Mouse (Mus musculus): ENCODE measurements at regions not wholly inside any gene's neighbourhood (a gene's known extent, or its start where the extent isn't known, plus 50 kb on each side); places are given as distances from the start of the nearest gene placed in this dataset.

DNA sequence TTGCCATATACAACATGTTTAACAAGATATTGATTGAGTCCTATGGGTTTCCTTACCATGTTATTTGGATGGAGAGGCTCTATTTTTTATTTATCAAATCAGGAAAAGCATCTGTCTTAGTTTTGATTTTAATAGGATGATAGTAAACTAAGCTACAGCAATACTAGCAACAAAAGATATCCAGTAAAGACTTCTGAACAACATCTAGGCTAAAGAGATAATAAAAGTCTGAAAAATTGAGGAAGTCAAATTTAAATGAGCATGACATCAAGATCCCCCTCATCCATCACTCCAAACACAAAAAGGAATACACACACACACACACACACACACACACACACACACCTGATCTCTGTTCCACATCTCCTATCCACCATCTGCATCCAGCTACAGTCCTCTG, 901.6 kb upstream of the Lrrc6 start:
- DNase-seq (ENCODE audit: low read depth in 1 of 2, low spot score in 2 of 2), result no peak

DNA sequence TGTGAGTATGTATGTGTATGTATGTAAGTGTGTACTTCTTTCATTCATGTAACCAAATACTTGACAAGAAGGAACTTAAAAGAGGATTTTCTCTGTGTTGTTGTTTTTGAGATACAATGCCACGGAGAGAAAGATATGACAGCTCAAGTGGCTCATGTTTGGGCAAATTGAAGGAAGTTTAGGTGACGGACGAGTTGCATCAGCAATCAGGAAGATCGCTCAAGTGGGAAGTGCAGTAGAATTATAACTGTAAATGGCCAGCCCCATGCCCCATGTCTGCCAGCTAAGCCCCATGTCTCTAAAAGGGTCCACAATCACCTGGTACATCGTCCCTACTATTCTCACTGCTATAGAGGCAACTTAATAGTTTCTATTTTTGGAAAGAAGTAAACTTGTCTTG, 896.6 kb upstream of the Lrrc6 start:
- no peak for DNase-seq (ENCODE audit: low read depth in 1 of 2, low spot score in 2 of 2)

DNA sequence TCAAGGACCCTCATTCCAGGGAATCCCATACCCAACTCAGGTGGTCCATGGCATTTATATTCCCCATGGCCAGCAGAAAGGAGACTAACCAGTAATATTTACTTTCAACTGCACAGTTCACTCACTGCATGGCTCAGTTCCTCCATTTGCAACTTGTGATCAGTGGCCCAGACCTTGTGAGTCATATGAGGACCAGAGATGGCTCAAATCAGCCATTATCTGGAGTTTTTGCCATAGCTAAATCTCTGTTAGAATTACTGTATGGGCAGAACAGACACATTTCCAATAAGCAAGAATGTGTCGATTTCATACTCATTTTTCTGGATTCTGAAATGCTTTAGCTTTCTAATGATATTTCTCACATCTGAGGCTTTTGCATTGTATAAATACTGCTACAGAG, 894.4 kb upstream of the Lrrc6 start:
- no peak for DNase-seq (ENCODE audit: low read depth in 1 of 2, low spot score in 2 of 2)

DNA sequence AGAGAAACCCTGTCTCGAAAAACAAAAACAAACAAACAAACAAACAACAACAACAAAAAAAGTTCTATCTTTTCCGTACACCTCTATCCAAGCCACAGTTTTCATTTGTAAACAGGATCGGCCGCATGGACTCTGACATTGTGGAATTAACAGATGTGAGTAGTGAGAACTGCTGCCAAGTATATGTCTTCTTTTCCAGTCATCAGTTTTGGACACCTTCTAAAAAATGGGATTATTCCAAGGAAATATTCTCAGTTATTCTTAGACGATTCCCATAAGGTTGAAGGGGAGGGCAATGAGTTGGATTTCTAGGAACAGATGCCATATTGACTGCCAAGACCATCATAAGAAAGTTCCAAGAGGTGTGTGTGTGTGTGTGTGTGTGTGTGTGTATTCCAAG, 891.2 kb upstream of the Lrrc6 start:
- DNase-seq (ENCODE audit: low read depth in 1 of 2, low spot score in 2 of 2), result no peak

DNA sequence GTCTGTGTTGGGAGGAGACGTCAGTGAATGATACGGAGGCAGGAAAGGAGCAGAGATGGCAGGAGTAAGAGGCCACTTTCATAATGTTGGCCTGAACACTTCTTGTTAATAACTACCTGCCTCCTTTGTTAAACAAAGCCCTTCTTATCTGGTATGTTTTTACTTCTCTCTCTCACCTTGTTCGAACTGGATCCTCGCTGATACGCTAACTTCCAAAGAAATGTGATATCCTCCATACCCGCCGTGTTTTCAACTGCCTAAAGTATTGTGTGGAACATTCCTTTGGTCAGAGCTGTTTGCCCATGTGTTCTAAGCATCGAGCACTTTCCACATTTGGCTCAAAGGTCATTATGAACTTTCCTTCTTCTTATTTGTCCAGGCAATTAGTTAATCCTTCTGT, 887.8 kb upstream of the Lrrc6 start:
- no peak for DNase-seq (ENCODE audit: low read depth in 1 of 2, low spot score in 2 of 2)

DNA sequence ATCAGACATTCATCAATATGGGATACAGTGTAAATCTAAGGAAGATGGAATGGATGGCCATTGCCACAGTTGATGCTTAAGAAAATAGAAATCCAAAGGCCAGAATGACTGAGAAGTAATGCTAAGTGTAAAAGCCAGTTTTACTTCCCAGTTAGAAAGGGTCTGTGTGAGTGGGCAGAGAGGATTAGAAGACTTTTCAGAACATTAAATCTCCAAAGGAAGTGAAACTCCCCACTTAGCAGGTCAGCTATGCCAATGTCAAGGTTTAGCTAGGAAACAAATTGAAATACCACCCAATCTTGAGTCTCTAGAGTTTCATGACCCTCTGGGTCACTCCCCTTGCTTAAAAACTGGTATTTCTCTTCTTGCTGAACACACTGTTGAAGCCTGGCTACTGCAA, 886.2 kb upstream of the Lrrc6 start:
- no peak for DNase-seq (ENCODE audit: low read depth in 1 of 2, low spot score in 2 of 2)

DNA sequence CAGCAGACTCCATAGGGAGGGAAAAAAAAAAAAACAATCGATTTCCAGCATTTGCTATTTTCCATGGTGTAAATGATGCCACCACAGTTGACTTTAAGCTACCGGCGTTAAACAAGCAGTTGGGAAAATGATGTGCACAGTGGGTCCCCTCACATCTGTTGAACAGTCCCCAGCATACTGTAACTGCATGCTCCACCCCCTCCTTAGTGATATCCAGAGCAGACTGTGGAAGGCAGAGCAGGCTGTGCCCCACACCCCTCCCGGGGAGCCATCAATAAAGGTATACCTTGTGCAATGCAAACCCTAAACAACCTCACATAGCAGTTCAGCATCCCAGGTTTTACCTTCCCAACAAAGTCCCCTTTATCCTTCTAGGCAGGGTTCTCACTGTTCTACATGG, 872.9 kb upstream of the Lrrc6 start:
- DNase-seq (ENCODE audit: low read depth in 1 of 2, low spot score in 2 of 2), result no peak

DNA sequence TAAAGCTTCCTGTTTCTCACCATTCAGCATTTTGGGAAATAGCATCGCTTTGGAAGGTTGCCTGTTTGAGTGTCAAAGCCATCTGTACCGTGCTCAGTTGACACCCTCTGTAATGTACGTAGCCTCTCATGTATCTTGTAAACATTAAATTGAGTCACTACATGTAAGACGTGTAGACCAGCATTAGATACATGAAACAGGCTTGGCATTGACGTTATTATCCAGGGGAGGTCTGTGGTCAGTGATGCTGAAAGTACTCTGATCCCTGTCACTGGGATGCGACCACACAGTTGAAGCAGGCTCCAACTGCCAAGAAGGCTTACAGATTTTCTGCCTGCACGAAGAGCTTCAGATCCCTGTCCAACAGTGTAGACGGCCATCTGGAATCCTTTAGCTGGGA, 872.3 kb upstream of the Lrrc6 start:
- no peak for DNase-seq (ENCODE audit: low read depth in 1 of 2, low spot score in 2 of 2)

DNA sequence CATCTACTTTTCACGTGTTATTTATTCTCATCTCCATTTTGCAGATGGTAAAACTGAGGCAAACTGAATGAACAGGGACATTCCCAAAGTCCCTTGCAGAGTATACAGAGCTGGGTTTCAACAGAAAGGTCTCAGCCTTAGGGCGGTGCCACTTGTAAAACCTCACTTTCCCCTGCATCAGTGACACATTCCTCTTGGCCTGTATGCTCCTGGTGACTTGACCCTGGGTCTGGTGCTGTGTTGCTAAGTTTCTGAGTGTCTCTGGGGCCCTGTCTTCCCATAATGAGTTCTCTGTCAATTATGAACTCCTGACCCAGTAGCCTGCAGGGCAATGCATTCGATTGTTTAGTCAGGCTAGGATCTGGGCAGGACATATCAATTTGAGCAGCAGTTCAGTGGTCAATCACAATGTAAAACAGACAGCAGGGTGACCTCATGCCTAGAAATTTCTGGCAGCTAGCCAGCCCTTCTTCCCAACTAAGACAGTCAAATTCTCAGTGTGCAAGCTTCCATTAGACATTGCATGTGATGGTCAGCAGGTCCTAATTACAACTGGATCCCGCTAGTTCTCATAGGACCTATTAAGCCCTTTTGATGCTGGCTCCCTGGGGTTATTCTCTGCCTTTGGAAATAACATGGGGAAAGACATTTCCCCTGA, 863.5 kb upstream of the Lrrc6 start:
- DNase-seq (ENCODE audit: low read depth in 1 of 2, low spot score in 2 of 2), result no peak

DNA sequence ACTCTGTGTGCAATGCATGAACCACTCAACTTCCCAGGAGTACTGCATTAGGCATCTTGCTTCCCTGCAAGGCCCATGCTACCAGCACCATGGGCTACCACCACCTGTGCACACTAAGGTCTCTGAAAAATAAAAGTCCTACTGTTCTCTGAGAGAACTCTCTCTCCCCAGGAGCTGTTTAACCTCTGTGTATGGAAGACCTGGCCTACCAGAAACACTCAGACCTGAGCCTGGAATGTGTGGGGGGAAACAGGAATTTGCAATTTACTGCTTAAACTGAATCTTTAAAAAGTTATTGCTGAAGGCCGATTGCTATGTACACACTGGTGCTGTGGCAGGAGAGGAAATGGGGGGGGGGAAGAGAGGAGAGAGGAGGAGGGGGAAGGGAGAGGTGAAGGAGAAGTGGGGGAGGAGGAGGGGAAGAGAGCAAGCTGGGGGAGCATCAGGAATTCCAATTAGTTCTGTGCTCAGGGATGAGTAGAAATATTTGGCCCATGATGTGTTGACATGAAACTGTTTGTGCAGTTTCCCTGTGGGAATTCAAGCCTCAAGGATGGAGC, 860.4 kb upstream of the Lrrc6 start:
- DNase-seq (ENCODE audit: low read depth in 1 of 2, low spot score in 2 of 2), result no peak

DNA sequence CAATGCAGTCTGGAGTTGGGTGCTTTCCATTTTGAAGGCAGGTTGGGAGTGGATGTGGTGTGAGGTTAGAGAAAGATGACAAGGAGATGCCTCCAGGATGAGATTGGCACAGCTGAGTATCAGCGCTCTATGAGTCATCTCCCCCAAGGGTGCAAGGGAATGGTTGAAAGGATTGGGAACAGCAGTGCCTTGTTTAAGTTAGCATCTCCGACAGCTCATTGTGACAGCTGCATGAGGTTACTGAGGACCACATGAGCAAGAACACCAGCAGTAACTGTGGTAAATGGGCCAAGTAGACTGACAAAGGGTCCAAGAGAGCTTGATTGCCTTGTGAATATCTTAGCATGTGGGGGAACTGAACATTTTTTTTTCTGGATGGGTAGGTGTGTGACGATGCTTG, 857.2 kb upstream of the Lrrc6 start:
- no peak for DNase-seq (ENCODE audit: low read depth in 1 of 2, low spot score in 2 of 2)

DNA sequence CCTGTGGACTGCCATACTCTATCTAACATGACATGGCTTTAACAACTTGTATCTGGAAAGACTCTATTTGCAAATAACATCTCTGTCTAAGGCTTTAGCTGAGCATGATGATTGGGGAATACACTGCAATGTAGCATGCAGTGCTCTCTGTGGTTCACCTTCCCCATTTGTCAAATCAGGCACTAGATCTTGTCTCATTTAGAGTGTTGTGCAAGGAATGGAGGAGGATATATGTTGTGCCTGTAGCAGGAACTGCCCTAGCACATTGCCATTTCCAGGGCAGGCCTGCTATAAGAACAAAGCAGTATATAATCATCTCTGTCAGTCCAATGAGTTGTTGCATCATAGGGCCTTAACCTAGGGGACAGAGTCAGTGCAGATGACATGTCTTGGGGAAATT, 854.6 kb upstream of the Lrrc6 start:
- no peak for DNase-seq (ENCODE audit: low read depth in 1 of 2, low spot score in 2 of 2)

DNA sequence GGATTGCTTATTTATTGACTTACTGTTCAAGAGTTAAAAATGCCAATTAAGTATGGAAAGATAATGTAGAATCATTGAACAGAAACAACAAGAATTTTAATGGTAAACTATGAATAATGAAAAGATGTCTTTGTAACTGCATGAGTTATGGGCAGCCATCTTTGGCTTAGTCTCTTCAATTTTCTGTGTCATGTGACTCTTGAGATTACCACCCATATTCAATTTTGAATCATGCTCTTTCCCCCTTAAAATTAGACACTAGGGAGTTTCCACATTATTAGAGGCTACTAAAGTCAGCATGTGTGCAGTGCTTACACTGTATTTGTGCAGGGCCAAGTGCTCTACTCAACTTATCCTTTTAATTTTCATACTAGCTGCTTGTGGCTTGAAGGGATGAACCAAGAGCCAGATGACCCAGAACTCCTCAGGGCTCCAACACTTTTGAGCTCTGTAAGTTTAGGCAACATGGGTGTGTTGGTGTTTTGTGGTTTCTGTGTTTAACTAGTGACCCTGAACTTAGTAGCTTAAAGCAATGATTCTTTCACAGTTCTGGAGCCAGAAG, 854.0 kb upstream of the Lrrc6 start:
- DNase-seq (ENCODE audit: low read depth in 1 of 2, low spot score in 2 of 2), result no peak

DNA sequence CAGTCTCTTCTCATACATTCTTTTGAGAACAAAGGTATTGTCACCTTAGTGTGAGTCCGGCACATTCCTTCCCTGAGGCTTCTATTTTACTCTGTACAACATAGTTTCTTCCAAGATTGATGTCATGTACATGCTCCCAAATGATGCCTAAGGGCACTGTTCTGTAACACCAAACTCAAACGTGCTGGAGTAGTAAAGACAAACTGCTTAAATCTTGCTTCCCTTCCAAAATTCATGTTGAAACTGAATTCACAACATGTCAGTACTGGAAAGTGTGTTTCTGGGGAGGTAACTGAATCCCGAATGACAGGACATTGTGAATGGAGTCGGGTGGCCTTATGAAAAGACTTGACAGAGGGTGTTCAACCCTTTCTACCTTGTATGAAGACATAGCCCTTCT, 848.8 kb upstream of the Lrrc6 start:
- DNase-seq (ENCODE audit: low read depth in 1 of 2, low spot score in 2 of 2), result no peak

DNA sequence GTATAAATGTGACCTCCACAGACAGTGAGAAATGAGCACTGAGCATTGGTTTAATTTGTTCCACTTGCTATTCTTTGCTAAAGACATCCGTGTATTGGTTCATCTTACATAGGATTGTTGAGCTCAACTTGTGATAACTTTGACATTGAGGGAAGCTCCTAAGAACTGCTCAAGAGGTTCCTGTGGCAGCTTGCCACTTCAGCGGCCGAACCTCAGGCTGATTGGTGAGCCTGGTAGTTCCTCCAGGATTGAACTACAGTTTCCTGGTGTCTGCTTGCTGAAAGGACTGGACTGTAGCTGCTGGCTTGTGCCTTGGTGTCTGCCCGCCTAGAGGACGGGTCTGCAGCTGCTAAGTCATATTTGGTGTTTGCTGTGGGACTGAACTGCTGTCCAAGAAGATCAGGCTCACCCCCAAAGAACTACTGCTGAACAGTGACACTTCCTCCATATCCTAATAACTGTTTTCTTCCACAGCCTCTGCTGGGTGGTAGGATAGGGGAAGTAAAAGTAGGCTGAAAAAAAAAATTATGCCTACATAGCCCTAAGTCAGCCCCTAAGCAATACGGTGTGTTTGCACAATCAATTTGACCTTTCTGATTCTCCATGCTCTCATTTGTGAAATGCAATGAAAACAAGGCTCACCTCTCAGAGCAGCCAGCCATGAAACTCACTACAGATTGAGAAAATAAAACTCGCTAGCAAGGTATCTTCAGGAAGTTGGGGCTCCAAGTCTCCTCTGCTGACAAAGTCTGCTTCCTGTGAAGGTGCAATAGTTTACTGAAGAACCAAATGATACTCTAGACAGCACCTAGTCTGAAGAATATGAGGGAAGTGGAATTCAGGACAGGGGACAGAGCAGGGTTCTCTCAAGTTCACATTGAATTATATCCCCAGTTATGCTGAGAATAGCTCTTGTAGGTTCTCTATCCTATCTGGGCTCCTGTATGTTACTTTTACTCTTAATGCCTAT, 844.8 kb upstream of the Lrrc6 start:
- DNase-seq (ENCODE audit: low read depth in 1 of 2, low spot score in 2 of 2), result peak; percentile 26 to 44

DNA sequence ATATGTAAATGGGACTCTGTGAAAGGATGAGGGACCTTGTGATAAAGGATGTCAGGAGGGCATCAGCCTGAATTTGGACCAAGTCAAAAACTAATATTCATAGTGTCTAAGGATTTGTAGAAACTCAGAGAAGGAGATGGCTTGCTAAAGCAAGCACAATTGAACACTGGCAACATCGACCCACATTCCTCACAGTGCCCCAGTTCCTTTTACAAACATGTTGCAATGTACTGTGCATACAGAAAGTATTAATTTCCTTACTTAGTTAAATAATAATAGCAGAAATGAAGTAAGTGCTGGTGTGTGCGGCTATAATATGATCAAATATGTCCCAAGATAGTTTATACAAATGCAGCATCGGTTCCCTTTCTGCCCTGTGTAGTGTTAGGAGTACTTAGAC, 841.3 kb upstream of the Lrrc6 start:
- no peak for DNase-seq (ENCODE audit: low read depth in 1 of 2, low spot score in 2 of 2)

DNA sequence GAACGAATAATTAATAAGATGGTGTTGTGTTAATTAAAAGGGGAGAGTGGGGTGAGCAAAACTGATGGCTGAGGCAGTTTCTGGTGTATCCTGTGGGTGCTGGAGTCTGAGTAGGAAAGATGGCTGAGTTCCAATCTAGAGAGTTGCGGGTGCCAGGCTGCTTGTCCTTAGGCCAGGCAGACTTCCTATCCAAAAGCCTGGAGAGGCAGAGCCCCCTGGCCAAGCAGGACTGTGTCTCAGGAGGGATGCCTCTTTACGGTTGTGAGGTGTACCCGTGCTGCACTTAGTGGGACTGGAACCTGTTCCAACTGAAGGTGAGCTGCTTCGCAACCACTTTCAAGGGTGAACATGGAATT, 836.3 kb upstream of the Lrrc6 start:
- no peak for DNase-seq (ENCODE audit: low read depth in 1 of 2, low spot score in 2 of 2)

DNA sequence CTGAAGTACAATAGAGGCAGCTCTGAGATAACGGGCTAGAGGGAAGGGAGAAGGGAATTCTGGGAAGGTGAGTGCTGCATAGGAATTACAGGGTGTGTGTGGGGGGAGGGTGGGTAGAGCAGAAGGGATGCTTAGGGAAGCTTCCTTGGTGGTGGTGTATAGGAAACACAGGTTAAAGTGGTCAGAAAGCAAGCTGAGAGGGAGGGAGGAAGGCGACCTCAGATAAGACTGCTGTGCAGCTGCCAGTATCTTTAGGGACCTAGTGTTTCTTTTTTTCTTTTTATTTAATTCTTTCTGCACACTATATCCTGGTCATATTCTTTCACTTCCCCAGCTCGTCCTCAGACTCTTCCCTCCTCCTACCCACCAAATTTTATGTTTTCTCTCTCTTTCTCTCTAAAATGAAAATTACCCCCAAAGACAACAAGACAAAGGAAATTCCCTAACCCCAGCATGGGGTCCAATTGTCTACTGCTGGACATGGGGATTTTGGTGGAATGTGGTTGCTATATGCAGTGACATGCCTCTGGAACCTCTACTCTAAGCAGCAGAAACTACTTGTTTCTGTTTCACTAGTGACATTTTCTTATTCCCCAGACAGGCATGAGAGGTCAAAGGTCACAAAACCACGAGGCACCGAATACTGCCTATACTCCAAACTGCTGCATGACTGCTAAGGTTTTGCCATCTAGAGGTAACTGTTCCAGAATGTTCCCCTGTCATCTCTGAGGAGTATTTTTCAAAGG, 835.8 kb upstream of the Lrrc6 start:
- DNase-seq (ENCODE audit: low read depth in 1 of 2, low spot score in 2 of 2), result no peak

DNA sequence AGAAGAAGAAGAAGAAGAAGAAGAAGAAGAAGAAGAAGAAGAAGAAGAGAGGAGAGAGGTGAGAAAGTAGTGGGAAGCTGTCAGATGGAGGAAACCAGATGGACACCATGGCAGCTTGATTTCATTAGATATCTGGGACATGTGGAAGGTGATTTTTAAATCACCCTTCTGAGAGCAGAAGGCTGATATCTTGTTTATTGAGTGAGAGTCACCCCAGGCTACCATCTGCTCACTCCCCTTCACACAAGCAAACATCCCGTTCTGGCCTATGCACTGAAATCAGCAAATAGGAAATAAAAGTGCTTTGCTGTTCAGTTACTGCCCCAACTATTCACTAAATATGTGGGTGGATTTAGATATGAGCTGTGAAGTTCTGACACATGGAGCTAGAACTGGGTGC, 831.8 kb upstream of the Lrrc6 start:
- no peak for DNase-seq (ENCODE audit: low read depth in 1 of 2, low spot score in 2 of 2)

DNA sequence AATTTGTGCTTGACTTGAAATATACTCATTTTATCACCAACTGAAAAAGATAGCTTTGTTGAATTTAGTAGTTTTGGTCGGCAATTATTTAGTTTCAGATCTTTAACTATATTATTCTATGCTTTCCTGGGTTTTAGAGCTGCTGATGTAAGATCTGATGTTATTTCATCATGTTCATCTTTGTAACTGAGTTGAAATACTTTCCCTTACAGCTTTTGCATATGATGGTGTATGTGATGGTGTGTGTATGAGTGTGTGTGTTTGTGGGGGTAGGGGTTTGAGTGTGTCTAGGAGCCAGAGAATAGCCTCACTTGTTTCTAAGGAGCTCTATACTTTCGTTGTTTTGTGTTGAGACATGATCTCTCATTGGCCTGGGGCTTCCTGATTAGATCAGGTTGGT, 819.6 kb upstream of the Lrrc6 start:
- DNase-seq (ENCODE audit: low read depth in 1 of 2, low spot score in 2 of 2), result no peak

DNA sequence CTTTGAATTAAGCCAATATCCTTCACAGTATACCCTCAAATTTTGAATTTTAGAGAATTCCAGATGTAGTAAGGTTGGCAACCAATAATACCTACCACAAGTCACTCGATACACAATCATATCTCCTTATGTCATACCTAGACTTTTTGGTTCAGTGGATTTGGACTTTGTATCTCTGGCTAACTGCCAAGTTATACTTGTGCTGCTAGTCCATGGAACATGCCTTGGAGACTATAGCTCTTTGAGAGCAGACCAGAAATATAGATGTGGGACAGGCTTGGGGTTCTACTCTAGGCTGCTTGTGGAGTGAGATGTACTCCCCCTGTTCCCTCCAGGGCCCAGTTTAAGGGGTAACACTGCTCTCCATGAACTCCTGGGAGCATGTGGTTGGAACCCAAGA, 814.5 kb upstream of the Lrrc6 start:
- DNase-seq (ENCODE audit: low read depth in 1 of 2, low spot score in 2 of 2), result no peak
